Mouse (Mus musculus) ZHBTc4 (cell line): ENCODE data around the gene Slc25a5.

Experiments used
- DNase-seq: peaks from one replicate; pipeline ENCODE4 v3.0.0-alpha.2; 2011; ENCODE audit warnings: low read depth, low spot score

Gene Slc25a5

GRCm38 (mm10) chrX:36837069-36837676 lies 41.7 kb downstream of the Slc25a5 start:
- DNase-seq, result peak; percentile 58

- DNase-seq, result no peak
These were observed 43.9 kb downstream of the Slc25a5 start for GRCm38 (mm10) chrX:36839391-36839790.

- DNase-seq, result no peak
These were observed 46.2 kb downstream of the Slc25a5 start for GRCm38 (mm10) chrX:36841698-36842097.

- DNase-seq, result no peak
These were observed 48.0 kb downstream of the Slc25a5 start for GRCm38 (mm10) chrX:36843346-36843990.

GRCm38 (mm10) chrX:36847152-36847551 lies 51.7 kb downstream of the Slc25a5 start:
- DNase-seq, result no peak
